In genomic region chr16:92230476-92230931, GRCm38 (mm10) we compare ENCODE assay signal across 16 mouse cellular contexts.
DNase-seq lines count a peak whose midpoint lies in the region; ATAC-seq and TF ChIP-seq lines count a peak whose summit lies in the region.
"Had no signal": no experiment of that assay in that cellular context is flagged by ENCODE, and none has a peak within 500 bp of the region (broad histone marks: within the 10 kb centered on the region; RNA-seq: fewer than 3 reads in every experiment).

No protein-coding gene starts in this region.

- H3K9me3 ChIP-seq in lung, postnatal 0 days (ENCODE audit: low read length), result no peaks in the 10 kb centered on the region
- H3K9me3 ChIP-seq in neural tube, embryonic 15.5 days (replicated peaks), result no peaks in the 10 kb centered on the region
- no peaks in the 10 kb centered on the region for H3K9me3 ChIP-seq in intestine, embryonic 15.5 days

- 56% methylated on average over 6 of the region's 6 CpGs for WGBS in lung, postnatal 0 days
- 47% methylated on average over 6 of the region's 6 CpGs for WGBS in neural tube, embryonic 15.5 days
- 48% methylated on average over 6 of the region's 6 CpGs for WGBS in intestine, embryonic 15.5 days

- H3K27ac ChIP-seq in lung, postnatal 0 days (ENCODE audit: low read length), result no peak overlapping the region
- no peak overlapping the region for H3K27ac ChIP-seq in neural tube, embryonic 15.5 days (replicated peaks)
- H3K27ac ChIP-seq in intestine, embryonic 15.5 days, result no peak overlapping the region
- H3K27ac ChIP-seq: forebrain, embryonic 10.5 days had no signal

- TF ChIP-seq CTCF in lung, postnatal 0 days (IDR thresholded peaks at IDR 0.05), result no peak

- H3K36me3 ChIP-seq in lung, postnatal 0 days (ENCODE audit: insufficient read depth, low read length), result no peaks in the 10 kb centered on the region
- H3K36me3 ChIP-seq in neural tube, embryonic 15.5 days, result no peaks in the 10 kb centered on the region
- no peaks in the 10 kb centered on the region for H3K36me3 ChIP-seq in intestine, embryonic 15.5 days
- H3K36me3 ChIP-seq: forebrain, embryonic 10.5 days; heart, embryonic 12.5 days had no signal

- H3K4me3 ChIP-seq in lung, postnatal 0 days (ENCODE audit: low read depth, low read length), result no peak overlapping the region
- H3K4me3 ChIP-seq in neural tube, embryonic 15.5 days (replicated peaks), result no peak overlapping the region
- H3K4me3 ChIP-seq in intestine, embryonic 15.5 days (replicated peaks), result no peak overlapping the region
- H3K4me3 ChIP-seq: forebrain, embryonic 10.5 days; heart, embryonic 12.5 days; megakaryocyte, embryonic 14.5 days had no signal

- no peak overlapping the region for H3K9ac ChIP-seq in lung, postnatal 0 days (replicated peaks; ENCODE audit: low read depth)
- H3K9ac ChIP-seq in neural tube, embryonic 15.5 days (replicated peaks), result no peak overlapping the region
- no peak overlapping the region for H3K9ac ChIP-seq in intestine, embryonic 15.5 days
- H3K9ac ChIP-seq: heart, embryonic 12.5 days; liver, postnatal 0 days had no signal

- peak; percentile 56 for DNase-seq in lung, postnatal 0 days (ENCODE audit: low spot score)
- DNase-seq in lung, postnatal 36 days, result no peak
- DNase-seq in embryo, embryonic 11.5 days (ENCODE audit: low read depth, low spot score), result peak; percentile 13
- DNase-seq in forelimb bud, embryonic 11.5 days (ENCODE audit: low read depth, low spot score), result peak; percentile 73
- DNase-seq in right cerebral cortex, postnatal 25 days, result no peak
- DNase-seq: cerebellum, adult 11-12 months; cerebellum, postnatal 36 days; heart, postnatal 4 days; kidney, postnatal 10 days; liver, postnatal 0 days had no signal

- 0 out of 2 replicates have a peak, but pooled peaks cover 2% of the 10 kb centered on the region for H3K4me1 ChIP-seq in lung, postnatal 0 days (ENCODE audit: insufficient read depth, low read depth, low read length)
- peaks cover 13% of the 10 kb centered on the region; the same call in 1 of the 2 replicates for H3K4me1 ChIP-seq in neural tube, embryonic 15.5 days
- peaks cover 2% of the 10 kb centered on the region; the same call in 1 of the 2 replicates for H3K4me1 ChIP-seq in intestine, embryonic 15.5 days (replicated peaks)
- H3K4me1 ChIP-seq: megakaryocyte, embryonic 14.5 days had no signal

- no peak for TF ChIP-seq EP300 in lung, postnatal 0 days (IDR thresholded peaks at IDR 0.05)

- no peak for ATAC-seq in lung, postnatal 0 days
- peak; percentile 68; the same call in 1 of the 2 replicates for ATAC-seq in neural tube, embryonic 15.5 days (ENCODE audit: low FRiP score)
- ATAC-seq in intestine, embryonic 15.5 days, result no peak
- ATAC-seq: intestine, embryonic 16.5 days; liver, postnatal 0 days had no signal

- H3K4me2 ChIP-seq in lung, postnatal 0 days (replicated peaks; ENCODE audit: low read depth, low read length), result no peak overlapping the region
- no peak overlapping the region for H3K4me2 ChIP-seq in neural tube, embryonic 15.5 days
- H3K4me2 ChIP-seq in intestine, embryonic 15.5 days (replicated peaks), result no peak overlapping the region
- H3K4me2 ChIP-seq: heart, embryonic 12.5 days had no signal

- no peaks in the 10 kb centered on the region for H3K27me3 ChIP-seq in lung, postnatal 0 days (replicated peaks; ENCODE audit: insufficient read depth, low read length)
- no peaks in the 10 kb centered on the region for H3K27me3 ChIP-seq in neural tube, embryonic 15.5 days (replicated peaks)
- H3K27me3 ChIP-seq in intestine, embryonic 15.5 days (replicated peaks), result no peaks in the 10 kb centered on the region
- H3K27me3 ChIP-seq: heart, embryonic 12.5 days had no signal

Comparison
In these comparisons a context has a peak if more than half of its experiments do, and no peak if none do; other contexts are left out.
1. DNase-seq: peak in lung, postnatal 0 days (single experiment), embryo, embryonic 11.5 days (single experiment) and forelimb bud, embryonic 11.5 days (single experiment); none in lung, postnatal 36 days (single experiment) and right cerebral cortex, postnatal 25 days (single experiment).